Mouse (Mus musculus) testis, postnatal 14 days (tissue): ENCODE data around the gene Tigar.

Experiments
- DNase-seq: peaks from one replicate; pipeline ENCODE4 v3.0.0; 2021; ENCODE audit warnings: low spot score

Gene Tigar

GRCm38 (mm10) chr6:127109402-127109930, at the start of gene Tigar:
Gene Tigar (minus strand): TSS chr6:127109557.
- DNase-seq = peak; percentile 92

- no peak for DNase-seq
Observed at GRCm38 (mm10) chr6:127157321-127157720, 48.0 kb upstream of the Tigar start.

GRCm38 (mm10) chr6:127155468-127155867, 46.1 kb upstream of the Tigar start:
- DNase-seq = no peak

GRCm38 (mm10) chr6:127154708-127155268, 45.4 kb upstream of the Tigar start:
- peak; percentile 63 for DNase-seq

GRCm38 (mm10) chr6:127153972-127154707, 44.8 kb upstream of the Tigar start:
- DNase-seq = no peak

- DNase-seq = peak; percentile 46
Observed at GRCm38 (mm10) chr6:127153296-127153800, 44.0 kb upstream of the Tigar start.

GRCm38 (mm10) chr6:127152106-127152951, 43.0 kb upstream of the Tigar start, which contains the start of gene Ccnd2:
Gene Ccnd2 (minus strand): TSS chr6:127152193.
- peak; percentile 80 for DNase-seq

- peak; percentile 49 for DNase-seq
Observed at GRCm38 (mm10) chr6:127151565-127152105, 42.3 kb upstream of the Tigar start.

GRCm38 (mm10) chr6:127150663-127151564, 41.6 kb upstream of the Tigar start:
- DNase-seq = peak; percentile 78

- no peak for DNase-seq
Observed at GRCm38 (mm10) chr6:127149944-127150662, 40.7 kb upstream of the Tigar start.

- no peak for DNase-seq
Observed at GRCm38 (mm10) chr6:127149303-127149943, 40.1 kb upstream of the Tigar start.

GRCm38 (mm10) chr6:127148526-127149302, 39.4 kb upstream of the Tigar start:
- no peak for DNase-seq

- peak; percentile 78 for DNase-seq
Observed at GRCm38 (mm10) chr6:127147665-127148064, 38.3 kb upstream of the Tigar start.

GRCm38 (mm10) chr6:127146322-127146947, 37.1 kb upstream of the Tigar start:
- DNase-seq = no peak

- no peak for DNase-seq
Observed at GRCm38 (mm10) chr6:127145464-127146190, 36.3 kb upstream of the Tigar start.

GRCm38 (mm10) chr6:127143576-127144288, 34.4 kb upstream of the Tigar start:
- no peak for DNase-seq

- no peak for DNase-seq
Observed at GRCm38 (mm10) chr6:127143124-127143520, 33.8 kb upstream of the Tigar start.
